Mouse (Mus musculus) ES-Bruce4 (cell line): ENCODE measurements at regions not wholly inside any gene's neighbourhood (a gene's known extent, or its start where the extent isn't known, plus 50 kb on each side); places are given as distances from the start of the nearest gene placed in this dataset.
A peak's percentile ranks its signal among the peaks of the same experiment; 100 is the strongest.

Experiments
- H3K27ac ChIP-seq: 2 replicates; pipeline ENCODE4 v1.5.1; 2012; ENCODE audit warnings: low read length, inconsistent platforms; ENCODE audit not compliant: insufficient read depth
- H3K27me3 ChIP-seq: 2 replicates; pipeline ENCODE4 v1.6.1; 2012; ENCODE audit warnings: mild to moderate bottlenecking, low read length, inconsistent platforms; ENCODE audit not compliant: control insufficient read depth, poor library complexity, insufficient read depth, severe bottlenecking
- H3K36me3 ChIP-seq: 2 replicates; pipeline ENCODE4 v1.6.1; 2012; ENCODE audit warnings: inconsistent platforms, mild to moderate bottlenecking, low read length, moderate library complexity; ENCODE audit not compliant: control insufficient read depth, poor library complexity, insufficient read depth, severe bottlenecking
- H3K4me1 ChIP-seq: one replicate; pipeline ENCODE4 v1.8.1; 2011; ENCODE audit warnings: low read length; ENCODE audit not compliant: control insufficient read depth, insufficient read depth
- H3K4me3 ChIP-seq: 2 replicates; pipeline ENCODE4 v1.5.1; 2011; ENCODE audit warnings: low read depth, mild to moderate bottlenecking, low read length
- H3K9ac ChIP-seq: 2 replicates; pipeline ENCODE4 v1.6.1; 2012; ENCODE audit warnings: low read depth, mild to moderate bottlenecking, inconsistent platforms; ENCODE audit not compliant: poor library complexity, severe bottlenecking
- H3K9me3 ChIP-seq: replicated peaks from 2 replicates; pipeline ENCODE4 v1.6.1; 2012; ENCODE audit warnings: mild to moderate bottlenecking, low read length, inconsistent platforms; ENCODE audit not compliant: control insufficient read depth, poor library complexity, insufficient read depth, severe bottlenecking
- CTCF ChIP-seq: IDR thresholded peaks from one replicate; pipeline ENCODE4 v1.8.1; 2011; ENCODE audit warnings: low read depth, low read length
- EP300 ChIP-seq: IDR thresholded peaks from 2 replicates; pipeline ENCODE4 v1.6.1; 2011; ENCODE audit warnings: low read depth, low read length; ENCODE audit not compliant: insufficient read depth
- POLR2A ChIP-seq: IDR thresholded peaks from one replicate; pipeline ENCODE4 v1.8.1; 2011; ENCODE audit warnings: low read length; ENCODE audit not compliant: insufficient read depth

- no peak overlapping the region for H3K27ac ChIP-seq
- TF ChIP-seq CTCF (peak; percentile 30), EP300 (no peak)
- H3K27me3 ChIP-seq, result no peaks in the 10 kb centered on the region
- no peaks in the 10 kb centered on the region for H3K36me3 ChIP-seq
- H3K4me1 ChIP-seq, result peaks cover 2% of the 10 kb centered on the region
- no peak overlapping the region for H3K9ac ChIP-seq
- H3K9me3 ChIP-seq, result no peaks in the 10 kb centered on the region
- no peak overlapping the region for H3K4me3 ChIP-seq
Measured at GRCm38 (mm10) chr4:53354961-53355360, 85.3 kb upstream of the Slc44a1 start.

- no peak for TF ChIP-seq CTCF
- TF ChIP-seq POLR2A, result no peak
- no peak for TF ChIP-seq EP300
- Histone ChIP-seq H3K9ac (no peak overlapping the region), H3K4me1 (peaks cover 2% of the 10 kb centered on the region), H3K27me3 (no peaks in the 10 kb centered on the region), H3K36me3 (no peaks in the 10 kb centered on the region), H3K9me3 (no peaks in the 10 kb centered on the region), H3K4me3 (no peak overlapping the region), H3K27ac (no peak overlapping the region)
Measured at GRCm38 (mm10) chr4:53353399-53354090, 86.7 kb upstream of the Slc44a1 start.

- Histone ChIP-seq H3K9me3 (no peaks in the 10 kb centered on the region), H3K36me3 (no peaks in the 10 kb centered on the region), H3K4me1 (peaks cover 2% of the 10 kb centered on the region), H3K9ac (no peak overlapping the region), H3K27me3 (no peaks in the 10 kb centered on the region), H3K4me3 (no peak overlapping the region), H3K27ac (no peak overlapping the region)
- TF ChIP-seq CTCF (no peak), EP300 (no peak), POLR2A (no peak)
Measured at GRCm38 (mm10) chr4:53351104-53351607, 89.1 kb upstream of the Slc44a1 start.

- no peaks in the 10 kb centered on the region for H3K4me1 ChIP-seq
- TF ChIP-seq EP300, result no peak
- TF ChIP-seq POLR2A, result no peak
- no peak for TF ChIP-seq CTCF
Measured at GRCm38 (mm10) chr4:53345346-53345745, 94.9 kb upstream of the Slc44a1 start.

GRCm38 (mm10) chr4:53344546-53344945, 95.7 kb upstream of the Slc44a1 start:
- Histone ChIP-seq H3K27me3 (no peaks in the 10 kb centered on the region), H3K9ac (no peak overlapping the region), H3K36me3 (no peaks in the 10 kb centered on the region), H3K4me1 (no peaks in the 10 kb centered on the region), H3K9me3 (peaks cover 10% of the 10 kb centered on the region; the same call in 1 of the 2 replicates), H3K4me3 (no peak overlapping the region), H3K27ac (no peak overlapping the region)
- TF ChIP-seq POLR2A, result no peak

More at GRCm38 (mm10) chr4:53345346-53345745, 94.9 kb upstream of the Slc44a1 start:
- Histone ChIP-seq H3K4me3 (no peak overlapping the region), H3K9ac (no peak overlapping the region), H3K27me3 (no peaks in the 10 kb centered on the region), H3K9me3 (peaks cover 10% of the 10 kb centered on the region; the same call in 1 of the 2 replicates), H3K36me3 (no peaks in the 10 kb centered on the region), H3K27ac (no peak overlapping the region)

GRCm38 (mm10) chr4:53341181-53341580, 99.0 kb upstream of the Slc44a1 start:
- Histone ChIP-seq H3K27ac (peak overlapping the region; percentile 92), H3K9me3 (peaks cover 10% of the 10 kb centered on the region; the same call in 1 of the 2 replicates)

More at GRCm38 (mm10) chr4:53341181-53341580, 99.0 kb upstream of the Slc44a1 start:
- H3K4me3 ChIP-seq, result no peak overlapping the region
- no peaks in the 10 kb centered on the region for H3K27me3 ChIP-seq
- no peak for TF ChIP-seq POLR2A
- TF ChIP-seq EP300, result 0 out of 2 replicates have a peak, but pooled peaks have one; percentile 17
- H3K4me1 ChIP-seq, result no peaks in the 10 kb centered on the region
- no peaks in the 10 kb centered on the region for H3K36me3 ChIP-seq
- no peak overlapping the region for H3K9ac ChIP-seq
